Mouse (Mus musculus) limb, embryonic 14.5 days (tissue): ENCODE measurements around the gene Slc25a31. TPM values are rescaled to one million over a fixed set of nuclear protein-coding genes. Genes with fewer than 3 reads are reported as not detected.

Source experiments
- ATAC-seq: fragments of 200-750 bp; cut with Nextera tagmentation; 2 replicates; pipeline ENCODE4 v1.8.0; 2017; ENCODE audit warnings: low read depth, moderate number of reproducible peaks, moderate TSS enrichment; ENCODE audit not compliant: low FRiP score
- DNase-seq: peaks from one replicate; pipeline ENCODE4 v3.0.0-alpha.2; 2015; ENCODE audit warnings: low spot score
- H3K27ac ChIP-seq: fragments of 300-500 bp; sonication (generic); replicated peaks from 2 replicates; pipeline ENCODE4 v1.5.1; 2014; ENCODE audit warnings: low read depth, mild to moderate bottlenecking, low read length, moderate library complexity, mixed read lengths
- H3K27me3 ChIP-seq: fragments of 300-500 bp; sonication (generic); 2 replicates; pipeline ENCODE4 v1.6.1; 2014; ENCODE audit warnings: low read length, mixed read lengths; ENCODE audit not compliant: control insufficient read depth, insufficient read depth
- H3K36me3 ChIP-seq: fragments of 300-500 bp; sonication (generic); 2 replicates; pipeline ENCODE4 v1.6.1; 2014; ENCODE audit warnings: mild to moderate bottlenecking, low read length, moderate library complexity, mixed read lengths; ENCODE audit not compliant: control insufficient read depth, insufficient read depth
- H3K4me1 ChIP-seq: fragments of 300-500 bp; sonication (generic); 2 replicates; pipeline ENCODE4 v1.6.1; 2014; ENCODE audit warnings: antibody characterized with exemption, low read length, mixed read lengths; ENCODE audit not compliant: control insufficient read depth, insufficient read depth
- H3K4me2 ChIP-seq: fragments of 300-500 bp; sonication (generic); replicated peaks from 2 replicates; pipeline ENCODE4 v1.6.1; 2014; ENCODE audit warnings: low read depth, mild to moderate bottlenecking, low read length, moderate library complexity; ENCODE audit not compliant: severe bottlenecking
- H3K4me3 ChIP-seq: fragments of 300-500 bp; sonication (generic); replicated peaks from 2 replicates; pipeline ENCODE4 v1.5.1; 2014; ENCODE audit warnings: low read length
- H3K9ac ChIP-seq: fragments of 300-500 bp; sonication (generic); 2 replicates; pipeline ENCODE4 v1.6.1; 2014; ENCODE audit warnings: mild to moderate bottlenecking, low read depth, low read length, moderate library complexity; ENCODE audit not compliant: severe bottlenecking
- H3K9me3 ChIP-seq: fragments of 300-500 bp; sonication (generic); 2 replicates; pipeline ENCODE4 v1.6.1; 2016; ENCODE audit warnings: low read length; ENCODE audit not compliant: control insufficient read depth
- POLR2A ChIP-seq: fragments of 200-500 bp; IDR thresholded peaks from 2 replicates; pipeline ENCODE4 v1.8.0; 2012; ENCODE audit warnings: inconsistent platforms, mild to moderate bottlenecking, moderate library complexity, borderline replicate concordance; ENCODE audit not compliant: insufficient read depth, insufficient read length; ENCODE audit errors: extremely low read depth
- WGBS: fragments of 180-500 bp; shearing (Covaris S2); extraction: QIAGEN DNeasy Blood & Tissue Kit; methylation state at CpG from one replicate; pipeline ENCODE4 v1.1.7; 2014; 5-methylcytosine and 5-hydroxymethylcytosine counted together
- polyA plus RNA-seq, 2 experiments: library from polyadenylated mRNA; depleted of rRNA in 1 of 2; stranded (reverse) in 1 of 2; unstranded in 1 of 2; fragments of >200 nt; fragmentation: Nextera tagmentation in 1 of 2; extraction: Ambion mirVana in 1 of 2; gene quantifications; 2 replicates each; pipeline versions ENCODE4 v1.2.1 to v1.2.3; 2012 to 2014

The Slc25a31 gene
- polyA plus RNA-seq, 2 experiments = 0.28 to 0.41 TPM

DNA sequence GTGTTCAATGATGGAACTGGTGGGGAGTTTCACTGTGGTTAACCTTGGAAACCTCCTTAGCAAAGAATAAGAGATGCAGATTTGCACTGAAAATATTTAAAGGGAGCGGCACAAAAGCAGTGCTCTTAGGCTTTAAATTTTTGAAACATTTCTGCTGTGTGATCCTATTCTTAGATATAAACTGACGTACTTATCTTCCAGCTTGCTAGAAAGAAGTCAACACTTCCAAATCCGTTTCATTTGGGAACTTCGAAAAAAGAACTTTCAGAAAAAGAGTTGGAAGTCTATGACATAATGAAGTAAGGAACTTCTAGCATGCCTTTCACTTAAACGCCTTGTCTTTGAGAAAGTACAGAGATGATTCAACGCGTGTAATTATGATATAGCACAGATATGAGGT, 14.7 kb upstream of the Slc25a31 start:
- no peak overlapping the region for H3K9ac ChIP-seq

DNA sequence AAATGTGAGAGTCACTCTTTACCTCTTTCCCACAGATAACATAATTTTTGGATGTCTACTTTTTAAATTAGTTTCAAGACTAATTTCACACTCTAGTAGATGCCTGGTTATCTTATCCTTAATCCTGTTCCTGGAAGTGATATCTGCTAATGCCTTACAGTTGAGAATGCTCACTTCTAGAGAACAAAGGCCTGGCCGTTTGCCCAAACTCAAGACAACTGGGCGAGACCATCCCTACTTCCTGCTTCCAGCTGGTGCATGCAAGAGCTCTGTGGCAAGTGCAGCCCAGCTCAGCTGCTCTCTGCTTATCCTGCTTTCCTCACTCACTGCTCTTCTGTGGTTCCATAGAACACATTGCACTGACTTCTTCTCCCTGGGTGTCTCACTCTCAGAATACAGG, 14.2 kb upstream of the Slc25a31 start:
- no peak for TF ChIP-seq POLR2A
- H3K27ac ChIP-seq = no peak overlapping the region
- H3K4me1 ChIP-seq = no peaks in the 10 kb centered on the region
- H3K9ac ChIP-seq = no peak overlapping the region
- no peaks in the 10 kb centered on the region for H3K27me3 ChIP-seq
- peaks cover 10% of the 10 kb centered on the region; the same call in 1 of the 2 replicates for H3K36me3 ChIP-seq
- no peak overlapping the region for H3K4me3 ChIP-seq
- ATAC-seq = no peak
- DNase-seq = peak; percentile 47
- no peak overlapping the region for H3K4me2 ChIP-seq
- 59% methylated on average over 2 of the region's 2 CpGs for WGBS
- no peaks in the 10 kb centered on the region for H3K9me3 ChIP-seq

More for the DNA sequence above, 14.7 kb upstream of the Slc25a31 start:
- no peaks in the 10 kb centered on the region for H3K9me3 ChIP-seq
- ATAC-seq (no peak), DNase-seq (no peak)
- no peak for TF ChIP-seq POLR2A
- H3K4me2 ChIP-seq = no peak overlapping the region
- no peaks in the 10 kb centered on the region for H3K27me3 ChIP-seq
- no peak overlapping the region for H3K4me3 ChIP-seq
- no peaks in the 10 kb centered on the region for H3K4me1 ChIP-seq
- peaks cover 10% of the 10 kb centered on the region; the same call in 1 of the 2 replicates for H3K36me3 ChIP-seq
- 92% methylated on average over 7 of the region's 7 CpGs for WGBS
- no peak overlapping the region for H3K27ac ChIP-seq

DNA sequence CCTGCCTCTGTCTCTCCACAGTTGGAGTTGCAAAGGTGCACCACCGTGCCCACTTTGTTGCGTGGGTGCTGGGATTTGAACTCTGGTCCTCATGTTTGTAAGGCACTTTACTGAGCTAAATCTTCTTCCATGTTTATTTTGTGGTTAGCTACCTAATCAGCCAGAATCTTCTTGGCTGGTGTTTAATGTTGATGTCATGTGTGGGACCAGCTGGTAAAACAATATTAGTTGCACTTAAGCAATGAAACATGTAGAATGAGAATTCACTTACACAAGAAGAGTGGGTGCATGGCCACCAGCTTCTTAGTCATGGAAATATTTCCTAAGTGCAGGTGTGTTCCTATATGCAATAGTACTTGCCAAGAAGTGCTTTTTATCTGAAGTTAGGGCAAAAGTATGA, 13.5 kb upstream of the Slc25a31 start:
- Histone ChIP-seq H3K4me2 (no peak overlapping the region), H3K36me3 (peaks cover 10% of the 10 kb centered on the region; the same call in 1 of the 2 replicates), H3K4me1 (no peaks in the 10 kb centered on the region), H3K27me3 (no peaks in the 10 kb centered on the region), H3K9ac (no peak overlapping the region), H3K27ac (no peak overlapping the region), H3K9me3 (no peaks in the 10 kb centered on the region), H3K4me3 (no peak overlapping the region)
- ATAC-seq (no peak), DNase-seq (no peak)
- TF ChIP-seq POLR2A = no peak
- 98% methylated on average over 2 of the region's 2 CpGs for WGBS

DNA sequence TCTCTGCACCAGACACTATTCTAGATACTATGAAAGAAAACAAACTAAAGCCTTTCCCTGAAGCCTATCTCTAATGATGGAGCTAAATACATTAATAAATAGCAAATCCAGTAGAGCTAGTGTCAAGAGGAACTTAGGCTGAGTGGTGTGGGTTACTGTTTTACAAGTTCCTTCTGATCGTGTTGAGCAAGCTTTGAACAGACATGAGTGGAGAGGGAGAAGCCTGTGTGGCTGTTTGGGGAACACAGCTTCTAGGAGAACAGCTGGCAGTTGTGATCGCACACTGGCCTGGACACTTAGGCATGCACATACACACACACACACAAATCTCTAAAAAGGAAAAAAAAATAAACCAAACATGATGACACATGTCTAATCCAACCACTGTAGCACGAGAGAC, 9.8 kb upstream of the Slc25a31 start:
- H3K9me3 ChIP-seq = no peaks in the 10 kb centered on the region

DNA sequence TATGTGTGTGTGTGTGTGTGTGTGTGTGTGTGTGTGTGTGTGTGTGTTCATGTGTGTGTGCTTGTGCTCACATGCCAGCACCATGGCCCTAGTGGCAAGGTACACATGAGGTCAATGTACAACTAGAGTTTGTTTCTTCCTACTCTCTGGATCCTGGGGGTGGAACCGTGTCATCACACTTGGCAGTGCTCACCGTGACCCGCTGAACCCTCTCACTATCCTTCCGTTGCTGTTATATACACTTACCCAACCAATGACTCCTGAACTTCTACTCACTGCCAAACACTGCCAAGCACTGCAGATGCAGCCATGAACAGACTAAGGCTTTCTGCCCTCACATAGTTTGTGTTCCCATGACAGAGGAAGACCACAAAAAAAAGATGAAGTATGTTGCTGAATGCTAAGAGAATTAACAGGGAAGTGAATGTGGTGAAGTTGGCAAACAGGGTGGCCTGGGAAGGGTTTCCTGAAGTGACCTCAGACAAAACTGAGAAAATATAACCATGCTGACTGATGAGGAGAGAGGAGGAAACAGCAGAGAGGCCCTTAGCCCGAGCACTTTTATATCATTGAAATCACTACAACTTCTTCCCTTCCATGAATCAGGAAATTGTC, 3.7 kb upstream of the Slc25a31 start:
- no peak for ATAC-seq
- TF ChIP-seq POLR2A = no peak
- no peak for DNase-seq
- Histone ChIP-seq H3K27ac (no peak overlapping the region), H3K9me3 (no peaks in the 10 kb centered on the region), H3K9ac (no peak overlapping the region), H3K27me3 (no peaks in the 10 kb centered on the region), H3K36me3 (no peaks in the 10 kb centered on the region), H3K4me3 (no peak overlapping the region), H3K4me2 (no peak overlapping the region), H3K4me1 (no peaks in the 10 kb centered on the region)
- 81% methylated on average over 5 of the region's 5 CpGs for WGBS

More for the DNA sequence above, 9.8 kb upstream of the Slc25a31 start:
- no peak for ATAC-seq
- Histone ChIP-seq H3K4me1 (no peaks in the 10 kb centered on the region), H3K27me3 (no peaks in the 10 kb centered on the region), H3K4me2 (no peak overlapping the region), H3K27ac (no peak overlapping the region), H3K9ac (no peak overlapping the region), H3K36me3 (peaks cover 5% of the 10 kb centered on the region; the same call in 1 of the 2 replicates), H3K4me3 (no peak overlapping the region)
- TF ChIP-seq POLR2A = no peak
- DNase-seq = no peak
- WGBS = 86% methylated on average over 3 of the region's 3 CpGs
